Mouse (Mus musculus) heart, adult 2 months (tissue): Measurements from ENCODE around the gene Odf2. TPM values are rescaled to one million over a fixed set of nuclear protein-coding genes. Genes with fewer than 3 reads are reported as not detected.
"Not testable (repeated sequence)": the region's sequence is repeated elsewhere in the genome, so short reads cannot be mapped to it uniquely, and the experiment has no call there.

ENCODE experiments used
- DNase-seq, 2 experiments: peaks; one replicate each; pipeline ENCODE4 v3.0.0; 2021
- H3K27ac ChIP-seq: fragments of 200-600 bp; 2 replicates; pipeline ENCODE4 v1.8.1; 2022
- H3K27me3 ChIP-seq: fragments of 200-500 bp; 2 replicates; pipeline ENCODE4 v1.6.1; 2012; ENCODE audit warnings: mild to moderate bottlenecking, low read length, inconsistent platforms, mixed read lengths; ENCODE audit not compliant: control insufficient read depth, insufficient read depth
- H3K36me3 ChIP-seq: fragments of 200-500 bp; 2 replicates; pipeline ENCODE4 v1.6.1; 2012; ENCODE audit warnings: low read length, inconsistent platforms; ENCODE audit not compliant: control insufficient read depth, insufficient read depth
- H3K4me1 ChIP-seq: fragments of 200-500 bp; 2 replicates; pipeline ENCODE4 v1.6.1; 2011; ENCODE audit warnings: low read length; ENCODE audit not compliant: control insufficient read depth, insufficient read depth
- H3K4me3 ChIP-seq: fragments of 200-600 bp; 2 replicates; pipeline ENCODE4 v1.8.1; 2022
- H3K79me2 ChIP-seq: fragments of 200-500 bp; replicated peaks from 2 replicates; pipeline ENCODE4 v1.6.1; 2012; ENCODE audit warnings: mild to moderate bottlenecking, inconsistent platforms, low read length, moderate library complexity, mixed read lengths; ENCODE audit not compliant: control insufficient read depth, insufficient read depth
- H3K9ac ChIP-seq: fragments of 200-500 bp; 2 replicates; pipeline ENCODE4 v1.6.1; 2012; ENCODE audit warnings: low read depth, mild to moderate bottlenecking, control low read depth, inconsistent platforms, low read length, mixed read lengths
- CTCF ChIP-seq: fragments of 200-600 bp; IDR thresholded peaks from 2 replicates; pipeline ENCODE4 v1.8.1; 2022; ENCODE audit warnings: antibody characterized with exemption, mild to moderate bottlenecking, moderate library complexity
- EP300 ChIP-seq: fragments of 200-500 bp; IDR thresholded peaks from 2 replicates; pipeline ENCODE4 v1.6.1; 2011; ENCODE audit warnings: low read depth, low read length, control low read depth; ENCODE audit not compliant: insufficient read depth
- POLR2A ChIP-seq: fragments of 200-500 bp; IDR thresholded peaks from 2 replicates; pipeline ENCODE4 v1.6.1; 2011; ENCODE audit warnings: mild to moderate bottlenecking, low read depth, low read length, control low read depth; ENCODE audit not compliant: insufficient read depth
- WGBS: fragments of 180-500 bp; shearing (Covaris S2); methylation state at CpG from one replicate; pipeline ENCODE4 v1.1.7; 2018; 5-methylcytosine and 5-hydroxymethylcytosine counted together
- intact Hi-C: fragments of 180-260 bp; cut with DNase I; formaldehyde crosslinking; loops from one replicate; pipeline ENCODE4 v1.15.1; 2025
- polyA plus RNA-seq: library from polyadenylated mRNA; depleted of rRNA; stranded (reverse); fragments of >200 nt; gene quantifications from 2 replicates; pipeline ENCODE4 v1.2.3, GENCODE M21; 2012
- total RNA-seq, 2 experiments: library from RNA; stranded (reverse); gene quantifications; 2 replicates each; pipeline ENCODE4 v1.2.3; 2021

The Odf2 gene
- total and polyA plus RNA-seq, 3 experiments, result 16.6 to 22.3 (median 20.1) TPM

GRCm38 (mm10) chr2:29873801-29874200 lies 15.2 kb upstream of the Odf2 start:
- no peak overlapping the region for H3K4me3 ChIP-seq
- H3K79me2 ChIP-seq, result no peaks in the 10 kb centered on the region
- H3K27ac ChIP-seq, result no peak overlapping the region
- TF ChIP-seq POLR2A (no peak), CTCF (no peak), EP300 (no peak)
- no peak for DNase-seq
- WGBS, result 85% methylated on average over 4 of the region's 4 CpGs
- intact Hi-C loops, result no loop called here
- H3K9ac ChIP-seq, result no peak overlapping the region
- H3K27me3 ChIP-seq, result no peaks in the 10 kb centered on the region
- no peaks in the 10 kb centered on the region for H3K36me3 ChIP-seq
- H3K4me1 ChIP-seq, result no peaks in the 10 kb centered on the region

GRCm38 (mm10) chr2:29878061-29878460 lies 11.0 kb upstream of the Odf2 start:
- no peak for DNase-seq
- WGBS, result 78% methylated on average over 4 of the region's 4 CpGs
- H3K27ac ChIP-seq, result no peak overlapping the region
- intact Hi-C loops, result no loop called here
- no peaks in the 10 kb centered on the region for H3K27me3 ChIP-seq
- no peaks in the 10 kb centered on the region for H3K79me2 ChIP-seq
- H3K4me3 ChIP-seq, result no peak overlapping the region
- H3K36me3 ChIP-seq, result no peaks in the 10 kb centered on the region
- H3K9ac ChIP-seq, result no peak overlapping the region
- H3K4me1 ChIP-seq, result no peaks in the 10 kb centered on the region
- no peak for TF ChIP-seq CTCF
- TF ChIP-seq EP300, result no peak
- TF ChIP-seq POLR2A, result no peak

GRCm38 (mm10) chr2:29879191-29879590 lies 9.8 kb upstream of the Odf2 start:
- no peak for DNase-seq
- H3K79me2 ChIP-seq, result no peaks in the 10 kb centered on the region
- H3K36me3 ChIP-seq, result no peaks in the 10 kb centered on the region
- H3K9ac ChIP-seq, result no peak overlapping the region
- no peaks in the 10 kb centered on the region for H3K4me1 ChIP-seq
- intact Hi-C loops, result no loop called here
- 67% methylated on average over 8 of the region's 8 CpGs for WGBS
- H3K27me3 ChIP-seq, result no peaks in the 10 kb centered on the region
- no peak overlapping the region for H3K27ac ChIP-seq
- no peak overlapping the region for H3K4me3 ChIP-seq
- no peak for TF ChIP-seq POLR2A
- TF ChIP-seq EP300, result no peak
- no peak for TF ChIP-seq CTCF

- Histone ChIP-seq H3K36me3 (no peaks in the 10 kb centered on the region), H3K4me1 (no peaks in the 10 kb centered on the region), H3K4me3 (no peak overlapping the region), H3K27ac (no peak overlapping the region), H3K79me2 (no peaks in the 10 kb centered on the region), H3K27me3 (no peaks in the 10 kb centered on the region), H3K9ac (no peak overlapping the region)
- intact Hi-C loops, result no loop called here
- peak in 1 of 2 experiments; percentile 19 for DNase-seq
- TF ChIP-seq POLR2A, result no peak
- TF ChIP-seq CTCF, result no peak
- TF ChIP-seq EP300, result no peak
- 60% methylated on average over 17 of the region's 17 CpGs for WGBS
These were observed 8.8 kb upstream of the Odf2 start for GRCm38 (mm10) chr2:29879964-29880830.

- H3K4me3 ChIP-seq, H3K9ac ChIP-seq, H3K4me1 ChIP-seq, H3K36me3 ChIP-seq, H3K27me3 ChIP-seq, H3K79me2 ChIP-seq, intact Hi-C loops, H3K27ac ChIP-seq, DNase-seq: not testable (repeated sequence)
- TF ChIP-seq CTCF, result peak; percentile 44
- 72% methylated on average over 9 of the region's 9 CpGs for WGBS
These were observed 2.2 kb upstream of the Odf2 start for GRCm38 (mm10) chr2:29886659-29887292.

GRCm38 (mm10) chr2:29889991-29890833 lies 1.2 kb downstream of the Odf2 start:
- WGBS, result 2% methylated on average over 60 of the region's 61 CpGs
- H3K9ac ChIP-seq, result peak overlapping the region; percentile 89
- peaks cover 2% of the 10 kb centered on the region for H3K4me1 ChIP-seq
- H3K27ac ChIP-seq, result peak overlapping the region; percentile 76
- peak; percentile 46 for TF ChIP-seq CTCF
- TF ChIP-seq POLR2A, result no peak
- TF ChIP-seq EP300, result no peak
- intact Hi-C loops, result loop anchor here (5.0 kb wide), 2 partner anchors 63 to 87 kb away; no protein-coding TSS in a partner anchor
- peak overlapping the region; percentile 92 for H3K4me3 ChIP-seq
- peaks cover 4% of the 10 kb centered on the region; the same call in 1 of the 2 replicates for H3K79me2 ChIP-seq
- H3K27me3 ChIP-seq, result no peaks in the 10 kb centered on the region
- no peaks in the 10 kb centered on the region for H3K36me3 ChIP-seq
- DNase-seq, result peak; percentile 80 to 86
